Mouse (Mus musculus) E14TG2a.4 (cell line): Measurements from ENCODE around the gene Irx2.

Source experiments
- H3K27me3 ChIP-seq: 2 replicates; pipeline ENCODE4 v1.6.1; 2014; ENCODE audit warnings: low read length, control low read depth; ENCODE audit not compliant: insufficient read depth
- H3K36me3 ChIP-seq: 2 replicates; pipeline ENCODE4 v1.6.1; 2014; ENCODE audit warnings: low read length, control low read depth; ENCODE audit not compliant: insufficient read depth
- H3K4me1 ChIP-seq: replicated peaks from 2 replicates; pipeline ENCODE4 v1.6.1; 2014; ENCODE audit warnings: low read depth, low read length, control low read depth
- H3K4me3 ChIP-seq: replicated peaks from 2 replicates; pipeline ENCODE4 v1.5.1; 2014; ENCODE audit warnings: mild to moderate bottlenecking, low read length
- H3K9me3 ChIP-seq: 2 replicates; pipeline ENCODE4 v1.6.1; 2014; ENCODE audit warnings: low read length, control low read depth
- CTCF ChIP-seq: conservative IDR thresholded peaks from 2 replicates; pipeline ENCODE4 v1.5.1; 2014; ENCODE audit warnings: low read length
- NANOG ChIP-seq: IDR thresholded peaks from 2 replicates; pipeline ENCODE4 v1.6.1; 2014; ENCODE audit warnings: borderline replicate concordance, low read length, mixed read lengths
- POU5F1 ChIP-seq: IDR thresholded peaks from 2 replicates; pipeline ENCODE4 v1.6.1; 2014; ENCODE audit warnings: low read length, borderline replicate concordance

Gene Irx2

GRCm38 (mm10) chr13:72631373-72632021, 2.9 kb downstream of the Irx2 start:
- H3K4me1 ChIP-seq: peaks cover 42% of the 10 kb centered on the region
- H3K4me3 ChIP-seq: peak overlapping the region; percentile 59
- no peak for TF ChIP-seq CTCF
- no peak for TF ChIP-seq POU5F1
- no peaks in the 10 kb centered on the region for H3K36me3 ChIP-seq
- no peaks in the 10 kb centered on the region for H3K9me3 ChIP-seq
- H3K27me3 ChIP-seq: peaks cover 88% of the 10 kb centered on the region

- H3K4me3 ChIP-seq: no peak overlapping the region
- peaks cover 43% of the 10 kb centered on the region for H3K4me1 ChIP-seq
- no peaks in the 10 kb centered on the region for H3K9me3 ChIP-seq
- peaks cover 86% of the 10 kb centered on the region for H3K27me3 ChIP-seq
- H3K36me3 ChIP-seq: no peaks in the 10 kb centered on the region
- TF ChIP-seq CTCF (no peak), POU5F1 (no peak), NANOG (no peak)
Measured at GRCm38 (mm10) chr13:72632361-72632760, 3.7 kb downstream of the Irx2 start.

- H3K9me3 ChIP-seq: no peaks in the 10 kb centered on the region
- no peaks in the 10 kb centered on the region for H3K36me3 ChIP-seq
- H3K4me3 ChIP-seq: no peak overlapping the region
- H3K4me1 ChIP-seq: peaks cover 42% of the 10 kb centered on the region
- H3K27me3 ChIP-seq: peaks cover 86% of the 10 kb centered on the region
- TF ChIP-seq NANOG (no peak), POU5F1 (no peak), CTCF (no peak)
Measured at GRCm38 (mm10) chr13:72633097-72633496, 4.5 kb downstream of the Irx2 start.

GRCm38 (mm10) chr13:72634752-72635315, 6.2 kb downstream of the Irx2 start:
- Histone ChIP-seq H3K36me3 (no peaks in the 10 kb centered on the region), H3K4me3 (no peak overlapping the region), H3K4me1 (peaks cover 56% of the 10 kb centered on the region), H3K27me3 (peaks cover 93% of the 10 kb centered on the region), H3K9me3 (no peaks in the 10 kb centered on the region)
- no peak for TF ChIP-seq CTCF
- no peak for TF ChIP-seq NANOG
- TF ChIP-seq POU5F1: no peak

GRCm38 (mm10) chr13:72636331-72636851, 7.8 kb downstream of the Irx2 start:
- Histone ChIP-seq H3K27me3 (peaks cover 93% of the 10 kb centered on the region), H3K4me1 (peaks cover 51% of the 10 kb centered on the region), H3K4me3 (peak overlapping the region; percentile 35; the same call in 1 of the 2 replicates), H3K9me3 (no peaks in the 10 kb centered on the region), H3K36me3 (no peaks in the 10 kb centered on the region)
- TF ChIP-seq POU5F1: no peak
- TF ChIP-seq NANOG: no peak
- TF ChIP-seq CTCF: no peak

GRCm38 (mm10) chr13:72637536-72637935, 8.9 kb downstream of the Irx2 start:
- H3K27me3 ChIP-seq: peaks cover 93% of the 10 kb centered on the region
- peaks cover 41% of the 10 kb centered on the region for H3K4me1 ChIP-seq
- H3K36me3 ChIP-seq: no peaks in the 10 kb centered on the region
- TF ChIP-seq NANOG: no peak
- no peak for TF ChIP-seq POU5F1
- TF ChIP-seq CTCF: no peak
- H3K9me3 ChIP-seq: no peaks in the 10 kb centered on the region
- H3K4me3 ChIP-seq: no peak overlapping the region

- TF ChIP-seq CTCF (no peak), POU5F1 (no peak), NANOG (no peak)
- Histone ChIP-seq H3K27me3 (peaks cover 93% of the 10 kb centered on the region), H3K9me3 (peaks cover 7% of the 10 kb centered on the region), H3K4me1 (peaks cover 41% of the 10 kb centered on the region), H3K36me3 (no peaks in the 10 kb centered on the region), H3K4me3 (peak overlapping the region; percentile 67)
Measured at GRCm38 (mm10) chr13:72638401-72639130, 9.9 kb downstream of the Irx2 start.

GRCm38 (mm10) chr13:72639441-72640130, 11.0 kb downstream of the Irx2 start:
- Histone ChIP-seq H3K9me3 (peaks cover 11% of the 10 kb centered on the region), H3K4me1 (peaks cover 41% of the 10 kb centered on the region), H3K27me3 (peaks cover 88% of the 10 kb centered on the region), H3K4me3 (peak overlapping the region; percentile 67), H3K36me3 (no peaks in the 10 kb centered on the region)
- TF ChIP-seq NANOG: no peak
- TF ChIP-seq CTCF: no peak
- TF ChIP-seq POU5F1: no peak
